In genomic region chr6:128766486-128767254, GRCm38 (mm10) we compare ENCODE assay signal across 10 mouse cellular contexts. TPM values are rescaled to one million over a fixed set of nuclear protein-coding genes. Genes with fewer than 3 reads are reported as not detected.
A peak's percentile ranks its signal among the peaks of the same experiment; 100 is the strongest.
DNase-seq lines count a peak whose midpoint lies in the region; ATAC-seq lines count a peak whose summit lies in the region.
"Not testable (repeated sequence)": the region's sequence is repeated elsewhere in the genome, so short reads cannot be mapped to it uniquely, and the experiment has no call there.
"Had no signal": no experiment of that assay in that cellular context is flagged by ENCODE, and none has a peak within 500 bp of the region (broad histone marks: within the 10 kb centered on the region; RNA-seq: fewer than 3 reads in every experiment).

No protein-coding gene starts in this region.

- peak; percentile 9; the same call in 1 of the 2 replicates for ATAC-seq in forebrain, embryonic 15.5 days (replicated peaks)
- peak; percentile 26; the same call in 1 of the 2 replicates for ATAC-seq in hindbrain, embryonic 11.5 days (ENCODE audit: low FRiP score)

- intact Hi-C loops in left cerebral cortex, postnatal 25 days (cut with DNase I): loop anchor here (10.0 kb wide), 1 partner anchor 768 kb away; the partner anchor contains the start of gene Gabarapl1

- peak; percentile 82 for DNase-seq in NIH3T3 (ENCODE audit: low read depth)
- peak; percentile 38 for DNase-seq in cerebellum, adult 8-10 months
- DNase-seq in hindbrain, embryonic 11.5 days (ENCODE audit: low spot score): peak; percentile 73
- DNase-seq in left cerebral cortex, postnatal 25 days (ENCODE audit: low spot score in 2 of 2): peak; percentile 21 to 27
- peak; percentile 55 for DNase-seq in mesoderm, embryonic 11.5 days (ENCODE audit: low read depth, low spot score)
- peak; percentile 11 for DNase-seq in right cerebral cortex, adult 18-20 months
- DNase-seq in urinary bladder, postnatal 25 days (ENCODE audit: low spot score): peak; percentile 18

- not testable (repeated sequence) for H3K4me2 ChIP-seq in forebrain, embryonic 15.5 days (replicated peaks); hindbrain, embryonic 11.5 days (replicated peaks; ENCODE audit: low read depth, low read length)

- H3K4me3 ChIP-seq in forebrain, embryonic 15.5 days; hindbrain, embryonic 11.5 days (ENCODE audit: low read depth, low read length): not testable (repeated sequence)

- H3K9ac ChIP-seq in forebrain, embryonic 15.5 days (replicated peaks); hindbrain, embryonic 11.5 days (ENCODE audit: low read depth, low read length): not testable (repeated sequence)

- H3K36me3 ChIP-seq in forebrain, embryonic 15.5 days; hindbrain, embryonic 11.5 days (ENCODE audit: control insufficient read depth, insufficient read depth, low read length): not testable (repeated sequence)

- H3K9me3 ChIP-seq in forebrain, embryonic 15.5 days; hindbrain, embryonic 11.5 days (ENCODE audit: control insufficient read depth, low read length): not testable (repeated sequence)

- 0 out of 2 replicates have a peak overlapping the region, but pooled peaks have one; percentile 59 for H3K27ac ChIP-seq in forebrain, embryonic 15.5 days (replicated peaks)
- not testable (repeated sequence) for H3K27ac ChIP-seq in hindbrain, embryonic 11.5 days (ENCODE audit: low read depth, low read length)

- H3K27me3 ChIP-seq in forebrain, embryonic 15.5 days; hindbrain, embryonic 11.5 days (ENCODE audit: control insufficient read depth, insufficient read depth, low read length): not testable (repeated sequence)

- H3K4me1 ChIP-seq in forebrain, embryonic 15.5 days; hindbrain, embryonic 11.5 days (replicated peaks; ENCODE audit: control insufficient read depth, insufficient read depth, low read length): not testable (repeated sequence)

- 59% methylated on average over 6 of the region's 6 CpGs for WGBS in forebrain, embryonic 15.5 days
- 72% methylated on average over 6 of the region's 6 CpGs for WGBS in hindbrain, embryonic 11.5 days

RNA-seq across cellular contexts. Expression of gene Klrb1c, which starts 22.3 kb away (rescaled TPM):
- not detected in 2 replicates for polyA plus RNA-seq in forebrain, embryonic 15.5 days (2015; fragmentation: Nextera tagmentation; extraction: Ambion mirVana)
- 0.06 TPM in 1 of 2 replicates, not detected in the other for polyA plus RNA-seq in hindbrain, embryonic 11.5 days (2014; fragmentation: Nextera tagmentation; extraction: Ambion mirVana)
- total RNA-seq in left cerebral cortex, postnatal 25 days (2021): not detected
- total RNA-seq: left cerebral cortex, postnatal 36 days had no signal

RNA-seq across cellular contexts. Expression of gene Klrb1, which starts 43.8 kb away (rescaled TPM):
- polyA plus RNA-seq in forebrain, embryonic 15.5 days (2015; fragmentation: Nextera tagmentation; extraction: Ambion mirVana): 0.26 TPM in 1 of 2 replicates, not detected in the other
- not detected in 2 replicates for polyA plus RNA-seq in hindbrain, embryonic 11.5 days (2014; fragmentation: Nextera tagmentation; extraction: Ambion mirVana)
- total RNA-seq in left cerebral cortex, postnatal 25 days (2021): not detected
- total RNA-seq: left cerebral cortex, postnatal 36 days had no signal
- polyA plus RNA-seq: heart, embryonic 13.5 days had no signal

RNA-seq across cellular contexts. Expression of gene Gm44511, which starts 59.4 kb away (rescaled TPM):
- polyA plus RNA-seq in forebrain, embryonic 15.5 days (2015; fragmentation: Nextera tagmentation; extraction: Ambion mirVana): not detected in 2 replicates
- polyA plus RNA-seq in hindbrain, embryonic 11.5 days (2014; fragmentation: Nextera tagmentation; extraction: Ambion mirVana): not detected in 2 replicates
- total RNA-seq in left cerebral cortex, postnatal 25 days (2021): not detected
- total RNA-seq: left cerebral cortex, postnatal 36 days had no signal
- polyA plus RNA-seq: heart, embryonic 13.5 days had no signal

RNA-seq across cellular contexts. Expression of gene Klrb1b, which starts 59.5 kb away (rescaled TPM):
- not detected in 2 replicates for polyA plus RNA-seq in forebrain, embryonic 15.5 days (2015; fragmentation: Nextera tagmentation; extraction: Ambion mirVana)
- not detected in 2 replicates for polyA plus RNA-seq in hindbrain, embryonic 11.5 days (2014; fragmentation: Nextera tagmentation; extraction: Ambion mirVana)
- total RNA-seq in left cerebral cortex, postnatal 25 days (2021): not detected
- total RNA-seq: left cerebral cortex, postnatal 36 days had no signal
- polyA plus RNA-seq: heart, embryonic 13.5 days had no signal

Comparison
In these comparisons a context has a peak if more than half of its experiments do, and no peak if none do; other contexts are left out.
1. DNase-seq: peak in every context shown above with its lines; median percentile 82 in NIH3T3; 73 in hindbrain, embryonic 11.5 days; 55 in mesoderm, embryonic 11.5 days; 38 in cerebellum, adult 8-10 months; 24 in left cerebral cortex, postnatal 25 days; 18 in urinary bladder, postnatal 25 days; 11 in right cerebral cortex, adult 18-20 months.